Mouse (Mus musculus) mouse embryonic stem cell (cell line): ENCODE measurements around the gene Ift81.

Source experiments
- in situ Hi-C, 2 experiments: fragments of 300-500 bp; cut with MboI; formaldehyde crosslinking; loops; 1 replicate in 1 of 2; 3 replicates in 1 of 2; pipeline ENCODE4 v1.14.3; 2019 to 2020; ENCODE audit warnings: low sequenced_read_pairs in 2 of 2, low pct_unique_long_range_greater_than_20kb in 1 of 2, mixed read lengths in 1 of 2; ENCODE audit not compliant: unreplicated experiment in 1 of 2

The Ift81 gene

DNA sequence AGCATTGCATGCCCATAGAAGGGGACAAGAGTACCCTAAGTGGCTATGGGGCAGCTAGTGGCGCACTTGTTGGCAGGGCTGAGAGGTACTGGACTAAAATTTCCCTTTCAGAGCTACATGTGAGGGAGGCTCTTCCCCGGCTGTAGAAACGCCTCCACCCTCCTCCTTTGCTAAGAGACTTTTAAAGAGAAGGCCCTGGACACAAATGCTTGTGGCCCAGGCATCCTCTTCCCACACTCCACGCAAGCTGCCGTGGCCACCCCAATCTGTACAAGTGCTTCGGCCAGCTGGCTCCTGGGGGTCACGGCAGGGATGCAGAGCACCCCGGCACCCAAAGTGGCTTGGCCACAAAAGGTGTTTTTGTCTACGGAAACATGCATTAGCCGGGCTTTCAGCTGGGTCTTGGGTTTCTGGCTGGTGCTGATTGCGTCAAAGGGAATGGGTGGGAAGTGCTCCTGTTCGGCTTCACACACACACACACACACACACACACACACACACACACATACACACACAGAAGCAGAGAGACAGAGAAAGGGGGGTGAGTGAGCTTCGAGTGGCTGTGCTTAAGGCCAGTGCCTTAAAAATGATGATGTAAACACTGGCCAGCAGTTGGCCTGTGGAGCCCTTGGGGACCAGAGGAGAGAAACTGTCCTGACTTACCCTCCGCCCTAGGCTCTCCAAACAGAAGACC, 88.9 kb downstream of the Ift81 start:
- in situ Hi-C loops = no loop called here

- in situ Hi-C loops = no loop called here
Measured at GRCm38 (mm10) chr5:122524854-122525237, 89.5 kb downstream of the Ift81 start.

DNA sequence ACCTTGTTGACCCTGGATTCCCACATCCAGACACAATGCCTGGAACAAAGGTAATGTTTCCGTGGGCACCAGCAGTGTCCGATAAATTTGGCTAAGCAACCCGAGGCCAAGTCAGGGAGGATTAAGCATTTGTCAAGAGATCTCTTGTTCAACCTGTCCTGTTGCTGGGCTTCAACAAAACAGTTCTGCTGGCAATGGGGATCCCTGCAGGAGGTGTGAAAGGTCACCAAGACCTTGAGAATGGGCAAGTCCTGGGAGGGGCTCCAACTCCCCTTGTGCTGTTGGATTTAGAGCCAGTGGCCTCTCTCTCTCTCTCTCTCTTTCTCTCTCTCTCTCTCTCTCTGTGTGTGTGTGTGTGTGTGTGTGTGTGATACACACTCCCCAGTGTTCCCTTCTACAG, 90.1 kb downstream of the Ift81 start:
- in situ Hi-C loops = no loop called here

- in situ Hi-C loops = no loop called here
Measured at GRCm38 (mm10) chr5:122521130-122521473, 93.2 kb downstream of the Ift81 start.

DNA sequence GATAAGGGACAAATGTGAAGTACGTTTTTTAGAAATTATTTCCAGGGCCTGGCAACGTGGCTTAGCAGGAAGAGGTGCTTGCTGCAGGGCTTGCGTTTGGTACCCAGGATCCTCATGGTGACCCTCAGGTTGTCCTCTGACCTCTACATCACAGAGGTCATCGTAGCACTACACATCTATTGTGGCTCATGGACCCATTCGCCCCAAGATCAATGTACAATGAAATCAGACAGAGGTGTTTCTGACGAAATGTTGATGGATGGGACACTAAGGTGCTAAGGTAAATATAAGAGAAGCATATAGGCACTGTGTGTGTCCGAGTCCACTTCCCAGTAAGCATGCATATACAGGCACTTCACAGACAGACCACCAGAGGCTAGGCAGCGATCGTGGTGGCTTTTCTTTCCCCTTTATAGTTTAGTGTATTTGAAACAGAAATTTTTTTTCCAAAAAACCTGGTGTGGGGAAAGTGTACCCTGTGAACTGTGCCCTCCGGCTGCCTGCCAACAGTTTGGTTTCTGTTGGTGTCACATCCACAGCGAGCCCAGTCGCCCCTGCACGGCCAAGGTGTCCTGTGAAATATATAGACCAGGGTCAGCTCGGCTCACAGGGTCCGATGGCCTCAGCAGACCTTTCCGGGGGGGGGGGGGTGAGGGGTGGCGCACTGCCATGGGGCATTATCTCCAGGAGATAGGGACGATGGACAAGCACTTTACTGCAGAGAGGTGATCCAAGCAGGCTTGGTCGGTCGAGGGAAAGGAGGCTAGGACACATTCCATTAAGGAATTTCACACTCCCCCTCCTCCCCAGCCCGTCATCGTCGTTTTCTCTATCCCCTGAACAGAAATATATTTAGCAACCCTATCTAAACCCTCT, 93.8 kb downstream of the Ift81 start:
- in situ Hi-C loops = no loop called here

GRCm38 (mm10) chr5:122519043-122519660, 95.2 kb downstream of the Ift81 start:
- in situ Hi-C loops = no loop called here

- in situ Hi-C loops = no loop called here
Measured at GRCm38 (mm10) chr5:122518247-122518646, 96.1 kb downstream of the Ift81 start.

DNA sequence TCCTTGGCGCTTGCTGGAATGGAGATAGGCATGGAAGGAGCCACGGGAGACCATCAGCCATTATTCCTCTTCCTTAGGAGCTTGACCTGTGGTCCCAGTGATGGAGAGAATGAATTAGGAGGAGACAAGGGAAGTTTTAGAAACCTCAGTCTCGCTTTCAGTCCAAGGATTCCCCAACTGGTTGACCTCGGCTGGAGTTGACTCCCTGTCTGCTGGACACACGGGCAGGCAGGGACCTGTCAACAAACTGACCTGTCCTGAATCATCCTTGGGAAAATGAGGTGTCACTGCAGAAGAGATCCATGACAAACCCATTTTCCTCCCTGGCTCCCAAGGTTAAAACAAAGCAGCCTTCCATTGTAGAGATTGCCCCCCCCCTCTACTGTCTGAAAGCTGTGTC, 97.4 kb downstream of the Ift81 start:
- in situ Hi-C loops = no loop called here

GRCm38 (mm10) chr5:122516029-122516730, 98.1 kb downstream of the Ift81 start:
- in situ Hi-C loops = no loop called here

DNA sequence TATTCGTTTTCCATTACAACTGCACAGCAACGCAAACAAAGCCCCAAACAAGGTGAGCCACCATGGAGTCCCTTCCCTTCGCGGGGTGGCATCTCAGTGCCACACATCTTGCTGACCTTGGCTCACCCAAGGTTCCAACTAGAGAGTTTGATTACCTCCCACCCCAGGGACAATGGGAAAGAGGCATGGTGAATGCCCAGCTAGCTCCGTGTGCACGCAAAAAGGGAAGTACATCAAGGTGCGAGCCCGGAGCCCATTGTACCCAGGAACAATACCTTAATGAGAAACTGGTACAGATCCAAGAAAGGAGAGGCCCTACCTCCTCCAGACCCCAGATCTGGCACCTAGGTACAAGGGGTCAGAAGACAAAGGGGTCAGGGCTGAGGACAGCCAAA, 100.2 kb downstream of the Ift81 start:
- in situ Hi-C loops = no loop called here

DNA sequence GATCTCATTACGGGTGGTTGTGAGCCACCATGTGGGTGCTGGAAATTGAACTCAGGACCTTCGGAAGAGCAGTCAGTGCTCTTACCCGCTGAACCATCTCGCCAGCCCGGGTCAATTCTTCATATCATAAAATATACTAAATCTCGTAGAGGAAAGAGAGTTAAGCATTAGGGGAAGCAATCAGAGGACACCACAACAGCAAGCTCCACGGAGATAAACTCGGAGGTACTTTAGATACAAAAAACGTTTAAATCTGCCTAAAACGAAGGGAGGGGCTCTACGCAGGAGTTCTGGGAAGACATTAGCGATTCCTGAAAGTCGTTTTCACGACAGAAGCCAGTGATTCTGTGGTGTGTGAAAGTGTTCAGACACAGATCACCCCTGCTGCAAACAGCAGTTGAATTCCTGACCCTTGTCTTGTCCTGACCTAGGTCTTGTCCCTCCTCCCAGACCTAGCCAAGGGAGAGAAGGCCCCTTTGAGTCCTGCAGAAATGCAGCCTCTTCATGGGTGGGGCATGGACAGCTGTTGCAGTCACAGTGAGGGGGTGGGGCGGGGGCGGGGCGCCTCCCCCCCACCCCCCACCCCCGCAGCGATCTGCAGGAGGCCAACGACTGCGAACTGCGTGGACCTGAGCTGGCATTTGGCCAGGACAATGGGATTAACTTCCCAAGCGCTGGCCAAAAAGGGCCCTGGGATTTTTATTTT, 100.7 kb downstream of the Ift81 start:
- in situ Hi-C loops = no loop called here

DNA sequence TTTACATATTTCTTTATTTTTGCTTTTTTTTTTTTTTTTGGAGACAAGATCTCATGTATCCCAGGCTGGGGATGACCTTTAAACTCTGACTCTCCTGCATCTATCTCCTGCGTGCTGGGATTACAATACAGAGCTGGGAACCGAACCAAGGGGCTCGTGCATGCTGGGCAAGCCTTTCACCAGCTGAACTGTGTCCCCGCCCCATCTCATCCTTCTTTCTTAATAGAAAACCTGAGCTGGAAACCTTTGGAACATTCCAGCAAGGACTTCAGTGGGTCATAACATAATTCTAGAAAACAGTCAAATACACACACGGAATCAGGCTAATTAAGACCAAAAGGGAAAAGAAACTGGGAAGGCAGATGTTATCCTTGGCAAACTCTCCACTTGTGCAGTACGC, 102.3 kb downstream of the Ift81 start:
- in situ Hi-C loops = no loop called here

DNA sequence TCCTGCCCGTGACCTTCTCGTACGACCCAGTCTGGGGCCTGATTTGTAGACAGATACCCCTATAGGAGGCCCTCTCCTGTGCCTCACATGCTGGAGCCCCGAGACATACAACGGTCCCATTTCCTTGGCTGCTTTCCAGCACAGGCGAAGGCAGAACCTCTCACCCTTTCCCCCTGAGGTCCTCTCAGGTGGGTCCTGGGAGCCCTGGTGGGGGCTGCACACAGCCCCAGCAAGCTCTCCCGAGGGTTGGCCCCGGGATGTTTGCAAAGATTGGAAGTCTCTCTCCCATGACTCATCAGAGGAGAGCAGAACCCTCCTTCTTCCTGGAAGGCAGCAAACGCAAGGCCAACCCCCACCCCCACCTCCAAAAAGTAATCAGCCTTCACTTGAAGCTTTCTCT, 102.9 kb downstream of the Ift81 start:
- in situ Hi-C loops = no loop called here

- in situ Hi-C loops = no loop called here
Measured at GRCm38 (mm10) chr5:122510651-122511157, 103.6 kb downstream of the Ift81 start.

GRCm38 (mm10) chr5:122509608-122510007, 104.7 kb downstream of the Ift81 start:
- in situ Hi-C loops = no loop called here

DNA sequence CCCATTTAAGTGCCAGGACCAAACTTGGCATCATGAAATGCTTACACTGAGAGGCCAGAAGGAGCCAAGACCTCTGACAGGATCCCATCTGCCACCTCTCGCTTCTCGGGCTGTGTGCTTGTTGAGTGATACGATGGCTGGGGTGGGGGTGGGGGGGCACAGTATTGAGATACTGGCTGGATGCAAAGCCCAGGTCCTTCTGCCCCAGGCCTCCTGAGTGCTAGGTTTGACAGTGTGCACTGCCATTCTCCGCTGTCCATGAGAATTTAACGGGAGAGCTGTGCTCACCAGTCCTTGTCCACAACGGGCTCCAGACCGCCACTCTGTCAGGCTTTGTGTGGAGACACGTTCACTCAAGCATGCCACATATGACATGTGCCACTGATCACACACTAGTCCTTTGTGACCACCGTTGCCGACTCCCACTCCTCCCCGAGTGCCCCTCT, 105.4 kb downstream of the Ift81 start:
- in situ Hi-C loops = no loop called here

GRCm38 (mm10) chr5:122507396-122507795, 106.9 kb downstream of the Ift81 start:
- in situ Hi-C loops = no loop called here

DNA sequence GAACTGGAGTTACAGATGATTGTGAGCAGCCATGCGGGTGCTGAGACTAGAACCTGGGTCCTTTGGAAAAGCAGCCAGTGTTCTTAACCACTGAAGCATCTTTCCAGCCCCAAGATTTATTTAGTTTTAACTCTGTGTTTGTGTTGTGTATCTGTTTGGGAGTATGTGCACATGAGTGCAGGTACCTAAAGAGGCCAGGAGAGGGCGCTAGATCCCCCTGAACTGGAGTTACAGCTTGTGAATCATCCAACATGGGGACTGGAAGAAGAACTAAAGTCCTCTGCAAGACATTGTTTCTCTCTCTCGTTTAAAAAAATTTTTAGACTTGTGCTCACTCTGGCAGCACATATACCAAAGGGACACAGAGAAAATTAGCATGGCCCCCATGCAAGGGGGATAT, 107.9 kb downstream of the Ift81 start:
- in situ Hi-C loops = no loop called here
